Mouse (Mus musculus) forebrain, embryonic 13.5 days (tissue): ENCODE measurements around the gene Terf2. TPM values are rescaled to one million over a fixed set of nuclear protein-coding genes. Genes with fewer than 3 reads are reported as not detected.
A peak's percentile ranks its signal among the peaks of the same experiment; 100 is the strongest.
"Not testable (repeated sequence)": the region's sequence is repeated elsewhere in the genome, so short reads cannot be mapped to it uniquely, and the experiment has no call there.

ENCODE experiments used
- ATAC-seq: fragments of 200-750 bp; cut with Nextera tagmentation; 2 replicates; pipeline ENCODE4 v1.8.0; 2017
- H3K27ac ChIP-seq: fragments of 300-500 bp; sonication (generic); 2 replicates; pipeline ENCODE4 v1.5.1; 2015; ENCODE audit warnings: inconsistent platforms, mild to moderate bottlenecking, moderate library complexity
- H3K27me3 ChIP-seq: fragments of 300-500 bp; sonication (generic); 2 replicates; pipeline ENCODE4 v1.6.1; 2015; ENCODE audit warnings: mild to moderate bottlenecking, inconsistent platforms
- H3K36me3 ChIP-seq: fragments of 300-500 bp; sonication (generic); 2 replicates; pipeline ENCODE4 v1.6.1; 2015; ENCODE audit warnings: mild to moderate bottlenecking, inconsistent platforms; ENCODE audit not compliant: poor library complexity, severe bottlenecking
- H3K4me1 ChIP-seq: fragments of 300-500 bp; sonication (generic); 2 replicates; pipeline ENCODE4 v1.6.1; 2015; ENCODE audit warnings: inconsistent platforms
- H3K4me2 ChIP-seq: fragments of 300-500 bp; sonication (generic); 2 replicates; pipeline ENCODE4 v1.6.1; 2015; ENCODE audit warnings: inconsistent platforms, mild to moderate bottlenecking, moderate library complexity
- H3K4me3 ChIP-seq: fragments of 300-500 bp; sonication (generic); 2 replicates; pipeline ENCODE4 v1.5.1; 2015; ENCODE audit warnings: mild to moderate bottlenecking, inconsistent platforms
- H3K9ac ChIP-seq: fragments of 300-500 bp; sonication (generic); 2 replicates; pipeline ENCODE4 v1.6.1; 2015; ENCODE audit warnings: mild to moderate bottlenecking, inconsistent platforms
- H3K9me3 ChIP-seq: fragments of 300-500 bp; sonication (generic); replicated peaks from 2 replicates; pipeline ENCODE4 v1.6.1; 2016; ENCODE audit warnings: inconsistent platforms
- WGBS: fragments of 180-500 bp; shearing (Covaris S2); methylation state at CpG from one replicate; pipeline ENCODE4 v1.1.7; 2015; 5-methylcytosine and 5-hydroxymethylcytosine counted together
- polyA plus RNA-seq: library from polyadenylated mRNA; unstranded; fragments of >200 nt; fragmentation: Nextera tagmentation; extraction: Ambion mirVana; gene quantifications from 2 replicates; pipeline ENCODE4 v1.2.1, GENCODE M21; 2015

Gene Terf2
- polyA plus RNA-seq, 1 experiment from 2014 or later: 25.5 TPM

DNA sequence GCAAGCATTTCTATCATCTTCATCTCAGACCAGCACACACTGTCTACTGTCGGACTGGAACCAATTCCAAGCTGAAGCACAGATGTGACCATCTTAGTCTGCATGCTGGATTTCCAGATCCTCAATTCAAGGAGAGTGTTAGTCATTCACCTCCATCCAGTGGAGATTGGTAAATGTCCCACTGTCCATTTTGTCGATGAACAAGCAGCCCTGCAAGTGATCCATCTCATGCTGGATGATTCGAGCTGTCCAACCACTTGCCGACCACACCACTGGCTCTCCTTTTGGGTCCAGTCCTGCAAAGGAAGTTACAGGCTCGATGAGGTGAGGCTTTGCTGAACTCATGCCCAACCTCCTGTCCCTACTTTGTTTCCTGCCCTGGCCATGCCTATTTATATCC lies 49.4 kb downstream of the Terf2 start:
- peaks cover 83% of the 10 kb centered on the region for H3K36me3 ChIP-seq
- ATAC-seq: no peak
- no peaks in the 10 kb centered on the region for H3K27me3 ChIP-seq
- no peaks in the 10 kb centered on the region for H3K9me3 ChIP-seq
- no peak overlapping the region for H3K4me3 ChIP-seq
- H3K4me1 ChIP-seq: peaks cover 26% of the 10 kb centered on the region
- 91% methylated on average over 5 of the region's 5 CpGs for WGBS
- no peak overlapping the region for H3K27ac ChIP-seq
- peak overlapping the region; percentile 94; the same call in 1 of the 2 replicates for H3K4me2 ChIP-seq
- H3K9ac ChIP-seq: no peak overlapping the region

DNA sequence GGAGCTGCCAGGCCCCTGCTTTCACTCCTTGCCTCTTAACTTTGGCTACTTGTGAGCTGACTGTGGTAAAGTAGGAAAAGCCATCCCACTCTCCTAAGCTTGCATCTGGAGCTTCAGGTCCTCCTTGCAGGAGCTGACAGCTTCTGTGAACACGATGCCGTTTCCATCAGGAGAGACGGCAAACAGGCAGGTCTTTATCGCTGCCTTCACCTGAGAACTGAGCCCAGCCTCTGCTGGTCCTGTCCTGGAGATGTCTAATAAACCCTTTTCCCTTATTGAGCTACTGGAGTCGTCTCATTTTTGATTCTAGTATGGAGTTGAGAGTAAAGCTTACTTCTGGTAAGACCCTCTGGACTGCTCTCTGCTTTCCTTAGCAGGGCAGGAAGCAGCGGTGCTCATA lies 50.9 kb downstream of the Terf2 start:
- H3K9ac ChIP-seq: no peak overlapping the region
- ATAC-seq: no peak
- no peaks in the 10 kb centered on the region for H3K27me3 ChIP-seq
- H3K36me3 ChIP-seq: peaks cover 83% of the 10 kb centered on the region
- no peak overlapping the region for H3K27ac ChIP-seq
- H3K4me2 ChIP-seq: no peak overlapping the region
- peaks cover 26% of the 10 kb centered on the region for H3K4me1 ChIP-seq
- H3K4me3 ChIP-seq: no peak overlapping the region
- H3K9me3 ChIP-seq: no peaks in the 10 kb centered on the region
- 92% methylated on average over 6 of the region's 6 CpGs for WGBS

DNA sequence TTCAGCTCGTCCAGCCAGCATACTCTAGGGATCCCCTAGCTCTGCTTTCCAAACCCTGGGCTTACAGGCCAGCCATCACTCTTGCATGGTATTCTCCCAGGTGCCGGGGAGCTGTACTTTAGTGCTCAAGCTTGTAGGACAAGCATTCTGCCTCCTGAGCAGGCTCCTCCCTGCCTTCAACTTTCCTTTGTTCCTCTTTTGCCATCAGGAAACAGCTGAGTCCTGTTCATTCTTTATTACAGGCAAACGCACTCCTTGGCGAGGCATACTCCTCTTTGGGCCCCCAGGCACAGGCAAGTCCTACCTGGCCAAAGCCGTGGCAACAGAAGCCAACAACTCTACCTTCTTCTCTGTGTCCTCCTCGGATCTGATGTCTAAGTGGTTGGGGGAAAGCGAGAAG lies 55.7 kb downstream of the Terf2 start:
- H3K4me1 ChIP-seq: no peaks in the 10 kb centered on the region
- ATAC-seq: no peak
- no peak overlapping the region for H3K4me2 ChIP-seq
- H3K9ac ChIP-seq: no peak overlapping the region
- H3K27me3 ChIP-seq: no peaks in the 10 kb centered on the region
- whole genome bisulfite sequencing: 85% methylated on average over 7 of the region's 7 CpGs
- no peak overlapping the region for H3K4me3 ChIP-seq
- no peak overlapping the region for H3K27ac ChIP-seq
- H3K36me3 ChIP-seq: peaks cover 83% of the 10 kb centered on the region
- no peaks in the 10 kb centered on the region for H3K9me3 ChIP-seq

DNA sequence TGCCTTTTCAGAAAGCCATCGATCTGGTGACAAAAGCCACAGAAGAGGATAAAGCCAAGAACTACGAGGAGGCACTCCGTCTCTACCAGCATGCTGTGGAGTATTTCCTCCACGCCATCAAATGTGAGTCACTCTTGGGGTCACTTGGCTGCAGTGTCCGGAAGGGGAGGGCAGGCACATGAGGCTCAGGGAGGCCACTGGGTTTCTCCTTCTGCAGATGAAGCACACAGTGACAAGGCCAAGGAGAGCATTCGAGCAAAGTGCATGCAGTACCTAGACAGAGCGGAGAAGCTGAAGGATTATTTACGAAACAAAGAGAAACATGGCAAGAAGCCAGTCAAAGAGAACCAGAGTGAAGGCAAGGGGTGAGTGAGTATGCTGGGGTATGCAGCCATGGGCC lies 59.7 kb downstream of the Terf2 start:
- Histone ChIP-seq H3K27ac (no peak overlapping the region), H3K9ac (no peak overlapping the region), H3K9me3 (no peaks in the 10 kb centered on the region), H3K36me3 (peaks cover 43% of the 10 kb centered on the region), H3K4me1 (peaks cover 15% of the 10 kb centered on the region), H3K27me3 (no peaks in the 10 kb centered on the region), H3K4me2 (no peak overlapping the region), H3K4me3 (no peak overlapping the region)
- ATAC-seq: no peak
- WGBS: 88% methylated on average over 8 of the region's 8 CpGs

DNA sequence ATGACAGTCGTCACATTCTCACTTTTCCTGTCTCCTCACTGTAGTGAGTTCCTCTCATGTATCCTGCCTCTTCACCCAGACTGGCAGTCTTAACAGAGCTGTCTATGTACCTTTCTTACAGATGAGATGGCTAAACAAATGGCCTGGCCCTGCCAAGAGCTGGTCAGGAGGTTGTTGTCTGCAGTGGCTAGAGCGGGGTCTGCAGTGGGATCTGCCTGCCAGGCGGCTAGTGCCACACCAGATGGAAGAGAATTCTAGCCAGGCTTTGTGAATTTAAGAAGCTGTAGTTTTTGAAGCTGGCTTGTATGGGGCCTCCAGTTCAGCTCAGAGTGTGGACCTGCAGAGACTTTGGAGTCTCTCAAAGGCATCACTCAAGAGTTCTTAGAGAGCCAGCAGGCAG lies 60.7 kb downstream of the Terf2 start:
- no peak for ATAC-seq
- Histone ChIP-seq H3K27me3 (no peaks in the 10 kb centered on the region), H3K4me3 (no peak overlapping the region), H3K9ac (no peak overlapping the region), H3K36me3 (peaks cover 33% of the 10 kb centered on the region), H3K27ac (no peak overlapping the region), H3K9me3 (no peaks in the 10 kb centered on the region), H3K4me2 (no peak overlapping the region), H3K4me1 (peaks cover 15% of the 10 kb centered on the region)
- WGBS: 87% methylated on average over 3 of the region's 3 CpGs

DNA sequence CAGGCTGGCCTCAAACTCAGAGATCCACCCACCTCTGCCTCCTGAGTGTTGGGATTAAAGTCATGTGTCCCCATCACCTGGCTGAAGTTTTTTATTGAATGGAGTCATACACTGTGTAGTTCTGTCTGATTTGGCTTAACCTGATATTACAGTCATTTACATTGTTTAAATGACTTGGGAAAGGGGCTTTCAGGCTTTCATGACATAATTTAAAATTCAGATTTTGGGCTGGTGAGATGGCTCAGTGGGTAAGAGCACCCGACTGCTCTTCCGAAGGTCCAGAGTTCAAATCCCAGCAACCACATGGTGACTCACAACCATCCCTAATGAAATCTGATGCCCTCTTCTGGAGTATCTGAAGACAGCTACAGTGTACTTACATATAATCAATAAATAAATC lies 62.7 kb downstream of the Terf2 start:
- 100% methylated on average over 2 of the region's 2 CpGs for WGBS
- H3K9ac ChIP-seq, H3K4me3 ChIP-seq, ATAC-seq, H3K9me3 ChIP-seq, H3K4me2 ChIP-seq, H3K27ac ChIP-seq, H3K27me3 ChIP-seq: not testable (repeated sequence)
- H3K36me3 ChIP-seq: peaks cover 15% of the 10 kb centered on the region
- peaks cover 15% of the 10 kb centered on the region for H3K4me1 ChIP-seq

DNA sequence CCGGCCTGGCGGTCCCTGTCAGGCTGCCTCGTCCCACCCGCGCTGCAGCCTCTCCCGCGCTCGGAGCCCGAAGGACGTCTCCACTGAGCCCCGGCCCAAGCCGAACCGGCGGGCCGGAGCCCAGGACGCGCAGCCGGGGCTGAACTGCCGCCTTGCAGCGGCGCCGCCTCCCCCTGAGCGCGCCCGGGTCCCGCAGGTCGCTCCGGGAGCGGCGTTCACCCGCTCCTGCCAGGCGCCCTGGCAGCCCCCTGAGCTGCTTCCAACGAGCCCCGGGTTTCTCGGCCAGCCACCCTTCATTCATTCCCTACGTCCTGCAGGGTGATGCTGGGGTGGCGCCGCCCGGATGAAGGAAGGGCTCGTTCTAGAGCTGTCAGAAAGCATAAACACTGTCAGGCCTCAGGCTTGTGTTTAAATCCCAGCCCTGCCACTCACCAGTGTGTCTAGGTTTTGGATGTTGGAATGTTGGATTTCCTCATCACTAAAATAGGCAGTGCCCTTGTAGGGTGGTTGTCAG lies 64.7 kb downstream of the Terf2 start:
- WGBS: 0% methylated on average over 27 of the region's 40 CpGs
- Histone ChIP-seq H3K4me1 (peaks cover 15% of the 10 kb centered on the region), H3K4me3 (peak overlapping the region; percentile 99)

DNA sequence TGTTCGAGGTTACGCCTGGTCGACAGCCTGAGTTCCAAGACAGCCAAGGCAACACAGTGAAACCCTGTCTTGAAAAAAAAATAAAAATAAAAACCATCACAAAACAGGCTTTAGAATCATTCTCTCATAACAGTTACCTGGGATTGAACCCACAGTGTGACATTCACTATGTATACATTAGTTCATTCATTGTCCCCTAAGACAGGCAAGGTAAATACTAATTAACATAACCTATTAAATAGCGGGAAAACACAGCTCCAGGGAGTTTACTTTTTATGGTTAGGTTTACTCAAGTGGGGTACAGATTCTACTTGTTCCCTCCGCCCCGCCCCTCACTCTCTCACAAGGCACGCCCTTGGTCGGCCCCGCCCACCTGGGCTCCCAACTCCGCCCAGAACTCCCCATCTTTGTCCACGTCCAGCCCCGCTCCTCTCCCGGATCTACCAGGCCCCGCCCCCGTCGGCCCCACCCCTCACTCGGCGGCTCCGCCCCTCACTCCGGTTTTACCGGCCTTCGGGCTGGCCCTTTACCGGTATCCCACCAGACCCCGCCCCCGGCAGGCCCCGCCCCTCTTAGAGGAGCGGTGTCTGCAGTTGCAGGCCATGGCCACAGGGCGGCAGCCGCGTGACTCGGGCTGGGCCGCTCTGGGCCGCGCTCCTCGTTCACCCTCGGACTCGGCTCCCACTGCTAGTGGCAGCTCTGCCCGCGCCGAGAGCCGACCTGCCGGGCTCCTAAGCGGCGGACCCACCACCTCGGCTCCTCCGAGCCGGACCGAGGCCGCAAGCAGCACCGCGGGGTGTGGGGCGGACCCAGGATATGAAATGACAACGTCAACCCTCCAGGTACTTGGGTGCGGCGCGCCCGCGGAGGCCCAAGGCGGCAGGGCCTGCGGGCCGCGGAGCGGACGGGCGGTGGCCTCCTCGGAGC lies 65.4 kb downstream of the Terf2 start, which contains the start of gene Vps4a:
Vps4a (plus strand) TSS at position 573 of the 927 bp plus-strand sequence.
- peak within 1 kb of the TSS; percentile 99 for H3K4me3 ChIP-seq
- H3K4me1 ChIP-seq: peaks cover 15% of the 10 kb centered on the region
- peak within 1 kb of the TSS; percentile 97 for H3K9ac ChIP-seq
- H3K4me2 ChIP-seq: peak within 1 kb of the TSS; percentile 83
- peak within 1 kb of the TSS; percentile 75 for H3K27ac ChIP-seq
- no peaks in the 10 kb centered on the region for H3K27me3 ChIP-seq
- no peaks in the 10 kb centered on the region for H3K36me3 ChIP-seq
- no peaks in the 10 kb centered on the region for H3K9me3 ChIP-seq
- 4% methylated on average over 65 of the region's 66 CpGs for WGBS
- peak; percentile 96 for ATAC-seq

More for the DNA sequence above, 64.7 kb downstream of the Terf2 start:
- H3K4me2 ChIP-seq: peak overlapping the region; percentile 83
- no peaks in the 10 kb centered on the region for H3K9me3 ChIP-seq
- no peak for ATAC-seq
- H3K27me3 ChIP-seq: no peaks in the 10 kb centered on the region
- H3K27ac ChIP-seq: peak overlapping the region; percentile 75
- peaks cover 5% of the 10 kb centered on the region; the same call in 1 of the 2 replicates for H3K36me3 ChIP-seq
- peak overlapping the region; percentile 97 for H3K9ac ChIP-seq

DNA sequence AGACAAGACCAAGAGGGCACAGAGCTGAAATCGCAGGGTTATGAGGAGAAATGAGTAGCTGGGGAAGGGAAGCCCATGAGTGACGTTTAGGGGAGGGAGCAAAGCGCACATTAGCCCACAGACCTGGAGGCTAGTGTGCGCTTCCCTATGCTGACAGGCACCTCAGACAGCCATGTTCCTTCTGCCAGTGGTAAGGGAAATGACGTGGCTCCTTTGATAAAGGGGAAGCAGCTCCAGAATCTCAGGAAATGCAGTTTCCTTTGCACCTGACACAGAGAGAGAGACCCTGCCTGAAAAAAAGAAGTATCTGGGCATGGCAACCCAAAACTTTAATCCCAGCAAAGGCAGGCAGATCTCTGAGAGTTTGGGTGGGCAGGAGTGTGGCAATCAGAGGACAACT lies 66.3 kb downstream of the Terf2 start:
- 79% methylated on average over 5 of the region's 5 CpGs for WGBS
- no peak for ATAC-seq
- H3K9ac ChIP-seq: no peak overlapping the region

DNA sequence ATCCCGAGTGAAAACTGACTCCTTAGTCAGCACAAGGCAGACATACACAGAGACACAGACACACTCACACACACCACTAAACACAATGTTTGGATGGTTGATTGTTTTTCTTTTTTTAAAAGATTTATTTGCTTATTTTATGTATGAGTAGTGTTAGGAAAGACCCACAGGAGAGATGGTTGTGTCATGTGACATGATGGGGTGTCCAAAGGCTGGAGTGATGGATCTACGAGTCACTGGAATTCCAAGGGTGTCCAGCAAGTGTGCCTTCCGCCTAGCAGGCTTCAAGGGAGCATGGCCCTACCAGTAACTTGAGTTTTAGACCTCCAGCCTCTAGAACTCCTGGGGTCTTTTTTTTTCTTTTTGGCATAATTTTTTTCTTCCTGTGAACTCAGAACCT lies 67.0 kb downstream of the Terf2 start:
- Histone ChIP-seq H3K4me2 (no peak overlapping the region), H3K9ac (no peak overlapping the region), H3K27ac (no peak overlapping the region), H3K4me1 (peaks cover 15% of the 10 kb centered on the region), H3K4me3 (no peak overlapping the region), H3K36me3 (no peaks in the 10 kb centered on the region), H3K27me3 (no peaks in the 10 kb centered on the region), H3K9me3 (no peaks in the 10 kb centered on the region)
- WGBS: 87% methylated on average over 3 of the region's 3 CpGs
- no peak for ATAC-seq

More for the DNA sequence above, 66.3 kb downstream of the Terf2 start:
- Histone ChIP-seq H3K4me2 (no peak overlapping the region), H3K27me3 (no peaks in the 10 kb centered on the region), H3K4me3 (no peak overlapping the region), H3K9me3 (no peaks in the 10 kb centered on the region), H3K27ac (no peak overlapping the region), H3K4me1 (peaks cover 15% of the 10 kb centered on the region), H3K36me3 (no peaks in the 10 kb centered on the region)

DNA sequence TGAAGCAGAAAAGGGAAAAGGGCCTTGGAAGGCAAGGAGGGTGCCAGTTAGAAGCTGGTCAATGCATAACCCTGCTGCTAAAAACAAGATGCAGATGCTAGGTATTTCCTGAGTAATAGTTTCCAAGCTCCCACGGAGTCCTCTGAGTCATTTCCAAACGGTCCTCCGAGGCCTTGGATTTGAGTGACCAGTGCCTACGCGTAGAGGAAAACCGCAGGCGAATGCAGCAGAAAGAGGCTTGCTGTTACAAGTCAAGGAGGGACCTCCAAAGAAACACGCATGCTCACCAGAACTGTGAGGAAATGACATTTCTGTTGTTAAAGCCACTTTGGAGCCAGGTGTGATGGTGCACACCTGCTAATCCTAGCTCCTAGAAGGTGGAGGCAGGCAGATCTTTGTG lies 72.9 kb downstream of the Terf2 start:
- no peak overlapping the region for H3K27ac ChIP-seq
- ATAC-seq: no peak
- no peaks in the 10 kb centered on the region for H3K9me3 ChIP-seq
- 91% methylated on average over 8 of the region's 8 CpGs for WGBS
- H3K4me3 ChIP-seq: no peak overlapping the region
- H3K4me2 ChIP-seq: no peak overlapping the region
- H3K9ac ChIP-seq: 0 out of 2 replicates have a peak overlapping the region, but pooled peaks have one; percentile 5
- no peaks in the 10 kb centered on the region for H3K4me1 ChIP-seq
- H3K27me3 ChIP-seq: no peaks in the 10 kb centered on the region
- no peaks in the 10 kb centered on the region for H3K36me3 ChIP-seq
